Mouse (Mus musculus) kidney, adult 18-20 months (tissue): Measurements from ENCODE around the gene Rora.

Experiments used
- DNase-seq: peaks from one replicate; pipeline ENCODE4 v3.0.0; 2021

Rora gene

DNA sequence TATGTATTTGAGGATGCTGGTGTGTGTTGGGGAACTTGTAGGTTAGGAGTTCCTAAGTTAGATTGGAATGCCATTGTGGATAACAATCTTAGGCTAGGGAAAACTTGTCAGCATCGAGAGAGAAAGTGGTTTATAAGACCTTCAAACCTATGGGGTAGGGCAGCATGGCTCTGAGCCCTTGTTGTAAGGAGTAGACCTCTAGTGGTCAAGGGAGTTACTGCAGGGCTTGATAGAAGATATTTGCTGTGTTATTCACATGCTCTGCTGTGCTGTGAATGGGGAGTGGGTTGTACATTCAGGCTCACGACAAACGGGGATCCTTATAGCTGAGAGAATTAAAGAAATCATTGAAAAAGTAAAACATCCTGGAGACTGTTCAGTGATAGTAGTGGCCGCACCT lies 35.8 kb downstream of the Rora start:
- DNase-seq, result peak; percentile 21

DNA sequence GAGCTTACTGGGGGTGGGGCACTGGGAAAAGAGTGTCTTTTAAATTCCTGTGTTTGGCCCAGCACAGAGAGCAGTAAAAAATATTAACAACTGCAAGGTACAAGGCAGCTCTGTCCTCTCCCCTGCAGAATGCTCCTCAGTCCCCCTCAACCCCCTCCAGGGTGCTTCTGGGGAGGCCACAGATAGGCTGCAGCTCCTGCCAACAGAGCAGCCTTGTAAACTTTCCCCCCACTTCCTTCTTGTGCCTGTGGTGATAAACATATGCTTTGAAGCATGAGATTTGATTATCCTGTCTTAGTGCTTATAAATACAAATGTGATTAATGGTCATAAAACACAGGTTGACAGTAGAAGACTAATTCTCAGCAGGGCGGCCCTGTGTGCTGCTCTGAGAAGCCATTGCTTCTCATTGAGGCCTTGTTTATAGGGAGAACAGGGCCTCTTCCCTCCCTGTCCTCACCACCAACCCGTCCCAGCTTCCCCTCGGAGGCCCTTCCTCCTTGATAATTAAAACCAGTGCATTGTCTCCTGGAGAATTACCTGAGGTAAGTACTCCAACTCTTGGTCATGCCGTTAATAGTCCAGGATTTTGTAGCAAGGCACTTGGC lies 41.4 kb downstream of the Rora start:
- DNase-seq, result no peak

DNA sequence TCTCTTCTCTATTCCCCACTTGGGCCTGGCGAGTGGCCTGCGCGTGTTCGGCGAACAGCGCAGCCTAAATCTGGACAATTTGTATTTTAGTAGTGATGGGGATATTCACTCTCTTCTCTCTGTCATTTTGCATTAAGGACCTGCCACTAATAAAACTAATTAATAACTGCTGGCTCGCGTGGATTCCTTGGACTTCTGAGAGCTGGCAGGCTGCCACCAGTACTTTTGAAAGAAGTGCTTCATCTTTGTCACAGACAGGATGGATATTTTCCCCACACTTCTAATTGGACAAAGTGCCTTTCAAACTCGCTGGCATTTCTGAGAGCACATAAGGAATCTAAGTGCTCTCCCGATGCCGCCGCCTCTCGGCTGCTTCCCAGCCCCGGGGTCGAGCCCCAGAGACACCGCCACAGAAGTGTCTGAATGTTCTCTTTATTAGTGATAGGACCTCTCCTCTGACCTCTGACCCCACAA lies 41.9 kb downstream of the Rora start:
- peak; percentile 23 for DNase-seq

DNA sequence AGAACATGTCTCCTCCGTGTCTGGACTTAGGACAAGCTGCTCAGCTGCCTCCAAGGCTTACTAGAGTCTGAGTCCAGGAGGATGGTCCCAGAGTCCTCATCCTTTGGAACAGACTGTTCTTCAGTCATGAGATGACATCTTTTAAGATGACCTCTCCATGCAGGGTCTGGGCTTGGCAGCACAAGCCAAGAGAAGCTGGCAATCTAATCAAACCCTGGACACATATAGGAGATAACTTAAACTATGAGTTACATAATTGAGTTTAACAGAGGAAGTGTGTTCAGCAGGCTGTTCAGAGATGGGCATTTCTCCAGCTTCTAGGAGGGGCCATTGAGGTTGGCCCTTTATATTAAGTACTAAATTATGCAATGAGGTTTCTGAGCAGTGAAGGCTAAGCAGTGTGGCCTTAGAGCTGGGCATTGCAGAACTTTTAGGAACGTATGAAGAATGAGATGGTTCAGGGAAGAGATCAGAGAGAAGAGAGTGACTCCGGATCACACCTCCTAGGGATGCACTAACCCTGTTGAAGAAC lies 42.9 kb downstream of the Rora start:
- no peak for DNase-seq

DNA sequence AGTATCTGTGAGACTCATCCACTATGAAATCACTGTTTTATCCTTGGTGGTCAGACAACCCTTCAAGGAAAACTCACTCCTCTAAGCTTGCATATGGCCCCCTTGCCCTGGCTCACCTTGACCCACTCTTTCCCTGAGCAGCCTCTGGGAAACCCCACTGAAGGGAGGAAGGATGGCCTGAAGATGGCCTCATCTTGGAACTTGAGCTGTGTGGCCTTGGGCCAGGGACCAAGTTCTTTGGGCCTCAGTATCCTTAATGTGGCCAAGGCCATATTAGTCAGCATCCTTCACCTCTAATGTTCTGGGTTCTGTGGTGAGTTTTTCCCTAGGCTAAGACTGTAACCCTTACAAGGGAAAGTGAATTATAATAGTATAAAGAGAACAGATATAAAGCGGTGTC lies 45.8 kb downstream of the Rora start:
- no peak for DNase-seq

DNA sequence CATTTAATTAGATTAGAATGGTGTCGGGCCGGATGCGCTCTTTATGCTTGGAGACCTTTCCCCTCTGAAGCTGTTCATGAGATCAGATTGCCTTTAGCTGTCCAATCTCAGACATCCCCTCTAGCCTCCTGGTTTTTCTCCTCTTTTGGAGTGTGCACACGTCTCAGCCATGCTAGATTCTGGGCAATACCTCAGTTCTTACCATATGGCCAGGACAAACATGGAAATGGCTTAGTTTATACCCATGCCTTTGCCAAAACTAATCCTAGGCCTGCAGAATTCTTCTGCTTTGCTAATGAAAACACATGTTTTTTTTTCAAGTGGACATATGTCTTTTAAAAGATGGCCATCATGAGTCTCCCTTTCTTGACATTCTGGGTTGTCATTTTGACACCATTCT lies 46.3 kb downstream of the Rora start:
- DNase-seq, result no peak

DNA sequence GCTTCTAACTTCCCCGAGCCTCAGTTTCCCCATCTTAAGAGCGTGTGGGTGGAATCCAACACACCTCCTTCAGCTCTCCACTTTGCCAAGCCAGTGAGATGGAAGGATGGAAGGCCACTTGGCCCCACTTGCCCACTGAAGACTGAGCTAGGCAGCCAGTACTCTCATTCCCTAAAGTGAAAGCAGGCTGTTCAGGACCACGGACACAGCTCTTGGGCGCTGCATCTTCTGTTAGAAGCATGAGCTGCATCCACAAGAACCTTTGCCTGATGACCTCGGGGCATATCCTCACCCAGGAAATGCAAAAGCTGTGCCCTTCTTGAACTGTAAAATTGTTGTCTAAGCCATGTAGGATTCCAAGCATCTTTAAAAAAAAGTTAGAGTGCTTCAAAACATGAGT lies 54.0 kb downstream of the Rora start:
- no peak for DNase-seq

DNA sequence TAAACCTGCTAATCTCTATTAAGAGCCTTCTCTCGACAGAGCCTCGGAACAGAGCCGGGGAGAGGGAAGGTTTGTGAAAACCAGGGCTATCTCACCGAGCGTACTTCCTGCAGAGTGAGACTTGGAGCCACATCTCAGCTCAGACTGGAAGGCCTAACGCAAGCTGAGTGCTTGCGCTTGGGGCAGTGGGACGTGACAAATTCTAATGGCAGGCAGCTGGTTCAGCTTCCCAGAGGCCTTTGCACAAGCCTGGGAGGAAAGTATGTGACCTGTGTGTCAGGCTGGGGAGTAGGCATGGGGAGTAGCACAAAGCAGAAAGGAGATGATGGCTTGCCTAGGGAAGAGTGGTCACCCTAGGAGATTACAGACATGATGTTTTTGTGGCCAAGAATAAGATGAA lies 55.6 kb downstream of the Rora start:
- DNase-seq, result peak; percentile 5

DNA sequence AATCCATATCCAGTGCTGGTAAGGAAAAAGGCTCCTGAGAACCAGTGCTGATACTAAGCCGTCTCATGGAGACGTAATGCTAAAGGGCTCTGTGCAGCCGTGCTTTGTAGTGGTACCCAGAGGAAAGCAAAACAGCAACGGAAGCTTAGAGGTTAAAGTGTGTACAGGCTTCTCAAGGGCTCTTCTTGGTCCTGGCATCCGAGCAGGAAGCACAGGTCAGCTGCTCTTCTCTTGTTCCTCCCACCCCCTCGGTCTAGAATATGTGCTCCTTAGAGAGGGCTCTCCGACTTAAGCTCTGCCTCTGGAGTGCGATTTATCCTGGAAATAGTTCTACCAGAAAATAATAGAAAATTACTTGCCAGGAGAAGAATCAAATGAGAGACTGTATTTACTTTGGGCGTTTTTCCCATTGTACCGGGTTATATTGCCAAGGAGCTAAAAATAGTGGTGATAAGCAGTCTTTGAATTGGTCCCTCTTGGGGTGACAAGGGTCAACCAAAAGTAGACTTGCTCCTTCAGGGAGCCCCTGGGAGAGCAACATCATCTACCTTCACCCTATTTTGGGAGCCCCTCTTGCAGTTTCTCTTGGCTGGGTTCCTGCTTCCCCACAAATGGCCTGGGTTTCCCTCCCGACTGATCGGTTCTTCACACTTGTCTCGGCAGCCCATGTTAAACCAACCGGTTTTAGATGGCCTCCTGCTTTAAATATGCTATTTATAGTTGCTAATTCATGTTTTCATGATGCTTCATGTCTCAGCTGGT lies 57.5 kb downstream of the Rora start:
- no peak for DNase-seq

DNA sequence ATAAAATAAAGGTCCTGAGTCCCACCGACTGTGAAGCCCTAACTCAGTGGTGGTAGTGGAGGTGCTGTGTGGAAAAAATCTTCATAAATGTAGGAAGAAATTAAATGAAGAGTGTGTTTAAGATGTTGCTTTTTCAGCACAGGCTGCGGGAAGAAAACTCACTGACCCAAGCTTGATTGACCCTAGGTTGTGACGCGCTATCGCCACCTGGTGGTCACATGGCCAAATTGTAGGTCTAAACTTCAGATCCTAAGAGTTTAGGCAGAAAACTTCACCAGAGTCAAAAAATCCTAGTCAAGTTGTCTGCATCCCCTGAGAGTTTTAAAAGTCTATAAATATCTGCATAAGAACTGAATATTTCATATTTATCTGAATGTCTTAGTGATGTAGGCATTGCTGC lies 63.4 kb downstream of the Rora start:
- DNase-seq, result peak; percentile 53

DNA sequence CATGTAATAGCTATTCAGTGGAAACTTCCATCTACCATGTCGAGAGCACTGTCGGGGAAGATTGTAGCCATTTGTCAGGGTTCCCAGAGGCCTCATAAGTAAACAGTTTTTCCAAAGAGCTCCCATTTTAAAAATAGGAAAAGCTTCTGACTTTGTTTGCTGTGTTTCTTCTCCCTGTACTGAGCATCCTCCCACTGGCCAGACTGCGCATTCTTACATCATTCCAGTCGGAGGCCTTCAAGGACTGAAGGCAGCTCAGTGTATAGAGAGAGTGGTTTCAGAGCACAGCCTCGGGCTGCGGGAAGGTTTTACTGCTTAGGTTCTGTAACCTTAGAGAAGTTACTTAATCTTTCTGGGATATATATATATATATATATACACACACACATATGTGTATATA lies 64.8 kb downstream of the Rora start:
- no peak for DNase-seq

DNA sequence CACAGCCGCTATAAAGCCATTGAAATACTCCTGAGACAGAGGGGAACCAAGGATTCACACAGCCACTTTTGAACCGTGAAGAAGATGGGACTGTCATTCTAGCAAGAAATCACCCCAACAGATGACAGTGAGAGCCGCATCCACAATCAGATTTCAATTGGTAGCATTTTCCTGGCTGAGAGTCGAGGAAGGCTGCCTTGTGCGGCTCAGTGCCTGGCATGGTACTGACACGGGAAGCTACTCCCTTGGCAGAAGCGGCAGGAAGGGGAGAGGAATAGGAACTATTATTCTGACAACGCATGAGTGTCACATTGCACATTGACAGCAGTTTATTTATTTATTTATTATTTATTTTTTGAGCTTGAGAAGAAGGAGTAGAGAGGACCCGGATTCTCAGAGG lies 65.7 kb downstream of the Rora start:
- DNase-seq, result no peak

DNA sequence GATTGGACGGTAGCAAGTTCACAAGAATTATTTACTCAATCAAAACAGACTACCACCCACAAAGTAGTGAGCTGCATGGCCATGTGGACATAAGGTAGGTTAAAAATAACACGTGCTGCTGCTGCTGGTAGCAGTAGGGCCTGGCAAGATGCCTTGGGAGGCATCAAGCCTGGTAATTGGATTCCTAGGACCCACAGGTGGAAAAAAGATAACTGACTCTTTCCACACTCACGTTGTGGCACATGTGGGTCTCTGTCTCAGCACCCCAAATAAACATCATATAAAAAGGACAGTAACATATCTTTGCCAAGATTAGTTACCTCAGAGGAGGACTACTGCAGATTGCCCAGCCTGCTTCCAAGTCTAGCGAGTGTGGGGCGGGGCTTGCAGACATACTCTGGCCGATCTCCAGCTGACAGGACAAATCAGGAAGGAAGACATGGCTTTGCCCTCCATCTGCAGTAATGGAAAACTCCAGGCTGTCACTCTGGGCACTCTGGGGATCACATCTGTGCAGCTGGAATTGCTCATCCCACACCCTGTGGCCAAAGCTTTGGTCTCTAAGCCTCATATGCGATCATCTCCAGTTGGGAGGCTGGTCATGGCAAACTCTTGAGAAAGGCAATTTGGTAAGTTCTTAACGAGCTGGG lies 71.2 kb downstream of the Rora start:
- DNase-seq, result peak; percentile 9

DNA sequence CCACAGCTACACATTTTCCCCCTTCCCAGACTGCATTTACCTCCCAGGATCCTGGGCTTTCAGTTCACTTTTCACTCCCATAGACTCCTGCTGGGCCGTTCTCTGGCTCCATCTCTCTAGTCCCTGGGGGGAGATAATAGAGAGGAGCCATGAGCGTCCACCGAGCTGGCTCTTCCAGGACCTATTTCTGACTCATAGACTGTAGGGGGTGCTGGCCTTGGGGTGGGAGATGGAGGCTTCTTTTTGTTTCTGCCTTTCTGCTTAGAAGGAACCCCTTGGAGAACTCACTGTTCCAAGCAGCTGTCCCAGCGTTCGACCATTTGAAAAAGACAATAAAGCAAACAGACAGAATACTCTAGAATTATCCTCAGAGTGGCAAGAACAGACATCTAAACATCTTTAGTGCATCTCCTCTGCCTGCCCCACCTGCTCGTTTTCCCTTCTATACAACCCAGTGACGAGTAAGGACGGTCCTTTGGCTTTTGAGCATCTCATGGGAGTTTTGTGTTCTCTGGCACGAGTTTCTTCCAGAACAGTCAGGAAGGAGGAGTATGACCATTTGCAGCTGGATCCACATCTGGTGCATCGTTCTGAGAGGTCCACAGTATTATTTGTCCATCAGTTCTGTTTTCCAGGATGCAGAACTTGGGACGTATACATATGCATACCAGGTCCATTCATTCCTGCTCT lies 73.7 kb downstream of the Rora start:
- DNase-seq, result no peak

DNA sequence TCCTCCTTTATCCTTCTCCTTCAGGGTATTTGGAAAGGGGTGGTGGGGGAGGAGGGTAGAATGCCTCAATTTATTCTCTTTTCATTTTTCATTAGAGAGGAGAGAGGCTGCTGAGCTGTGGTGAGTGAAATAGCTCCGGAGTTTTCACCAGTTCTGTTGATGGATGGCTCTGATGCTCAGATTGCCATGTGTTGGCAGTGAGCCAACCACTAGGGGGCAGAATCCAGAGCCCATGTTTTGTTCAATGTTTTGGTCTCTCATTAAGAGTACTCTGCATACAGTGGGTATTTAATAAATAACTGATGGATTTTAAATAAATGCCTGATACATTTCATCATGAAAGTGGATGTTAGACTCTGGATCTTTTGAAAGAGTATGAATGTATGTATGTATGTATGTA lies 77.9 kb downstream of the Rora start:
- no peak for DNase-seq

DNA sequence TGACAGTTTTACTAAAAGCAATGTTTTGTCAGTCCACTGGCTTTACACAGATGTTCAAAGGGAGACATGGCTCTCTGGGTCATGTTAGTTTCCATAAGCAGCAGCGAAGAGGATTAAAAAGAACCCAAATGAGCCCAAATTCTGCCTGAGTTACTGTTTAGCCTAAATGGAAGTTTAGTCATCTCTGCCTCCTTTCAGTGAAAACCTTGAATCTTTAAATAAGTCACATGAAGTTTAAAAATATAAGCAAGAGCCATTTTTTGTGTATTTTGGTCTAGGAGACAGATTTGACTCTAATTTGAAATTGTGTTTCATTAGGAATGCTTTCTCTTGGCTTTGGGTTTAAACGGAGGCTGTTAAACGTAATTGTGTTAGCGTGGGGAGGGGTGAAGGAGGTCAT lies 79.3 kb downstream of the Rora start:
- no peak for DNase-seq

DNA sequence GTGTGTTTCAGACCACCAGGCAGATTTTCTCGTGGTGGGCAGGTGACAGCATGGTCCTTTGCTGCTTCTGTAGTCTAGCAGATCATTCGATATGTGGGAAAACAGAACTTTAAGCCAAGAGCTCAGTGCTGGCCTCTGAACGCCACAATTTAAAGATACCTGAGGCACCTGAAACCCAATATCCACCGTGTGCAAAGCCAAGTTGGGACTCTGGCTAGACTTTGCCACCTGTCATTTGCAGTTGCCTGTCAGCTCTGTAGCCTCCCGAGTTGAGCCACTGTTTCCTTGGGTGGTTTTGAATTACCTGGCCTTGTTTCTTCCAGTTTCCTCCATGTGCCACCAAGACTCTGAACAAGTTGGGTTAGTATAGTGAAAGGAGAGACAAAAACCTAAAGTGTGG lies 82.3 kb downstream of the Rora start:
- no peak for DNase-seq

DNA sequence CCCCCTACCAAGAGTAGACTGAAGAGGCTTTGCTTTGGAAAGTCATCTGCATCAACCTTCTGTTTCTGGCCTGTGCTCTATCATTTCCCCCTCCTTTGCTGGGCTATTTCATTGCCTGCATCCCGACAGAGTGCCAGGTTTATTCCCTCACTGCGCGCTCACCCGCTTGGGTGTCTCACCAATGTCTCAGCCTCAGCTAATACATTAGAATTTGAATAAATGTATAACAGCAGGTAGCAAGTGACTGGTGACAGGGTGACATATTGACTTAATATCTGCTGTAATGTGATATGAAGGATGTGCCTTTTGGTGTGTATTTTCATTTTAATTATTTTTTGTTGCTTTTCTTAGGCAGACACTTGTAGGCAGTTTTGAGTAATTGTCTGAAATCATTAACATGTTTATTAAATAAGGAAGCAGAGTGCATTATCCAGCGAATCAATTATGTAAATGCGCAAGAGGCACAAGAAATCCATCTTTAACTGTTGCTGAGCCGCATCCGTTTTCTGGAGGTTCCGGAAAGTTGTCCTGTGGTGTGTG lies 83.7 kb downstream of the Rora start:
- no peak for DNase-seq

DNA sequence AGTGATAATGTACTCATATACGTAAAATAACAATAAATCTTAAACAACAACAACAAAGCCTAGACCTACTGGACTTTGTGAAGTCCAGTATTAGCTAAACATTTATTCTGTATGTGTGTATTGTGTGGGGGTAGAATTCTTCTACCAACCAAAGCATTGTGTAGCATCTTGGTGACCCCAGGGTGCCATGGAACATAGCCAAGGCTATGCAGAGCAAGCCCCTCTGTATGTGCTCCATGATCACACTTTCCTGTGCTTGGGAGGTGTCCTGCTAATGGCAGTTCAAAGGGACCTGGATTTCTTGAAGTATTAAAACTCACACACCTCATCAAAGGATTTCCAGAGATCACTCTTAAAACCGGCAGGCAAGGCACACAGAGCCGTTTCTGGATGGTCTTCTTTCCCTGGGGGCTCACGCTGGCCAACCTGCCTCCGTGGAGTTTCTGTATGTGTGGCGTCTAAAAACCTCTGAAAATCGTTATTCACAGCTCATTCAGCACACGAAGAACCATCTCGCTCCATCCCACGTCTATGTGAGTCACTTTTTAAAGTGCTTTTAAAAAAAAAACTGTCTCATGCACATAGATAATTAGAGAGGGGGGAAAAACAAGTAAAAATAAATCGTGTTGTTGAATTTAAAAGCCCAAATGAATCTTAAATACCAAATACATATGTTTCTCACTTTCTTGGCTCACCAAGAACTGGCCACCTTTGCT lies 92.5 kb downstream of the Rora start:
- DNase-seq, result no peak

DNA sequence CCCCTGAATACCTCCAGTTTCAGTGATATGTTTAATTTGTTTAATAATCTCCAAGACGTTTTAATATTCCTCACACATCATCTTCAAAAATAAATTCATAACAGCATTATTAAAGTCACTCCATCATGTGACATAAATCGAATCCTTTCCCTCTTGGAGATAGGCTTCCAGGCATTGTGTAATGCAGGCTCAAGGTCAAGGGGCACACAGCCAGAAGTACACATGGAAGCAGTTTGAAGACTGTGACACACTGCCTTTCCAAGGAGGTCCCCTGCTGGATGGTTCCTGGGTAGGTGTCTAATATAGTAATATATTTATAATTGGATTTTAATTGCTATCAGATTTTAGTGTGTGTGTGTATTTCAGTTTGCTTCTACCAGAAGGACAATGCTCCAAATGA lies 103.4 kb downstream of the Rora start:
- no peak for DNase-seq

DNA sequence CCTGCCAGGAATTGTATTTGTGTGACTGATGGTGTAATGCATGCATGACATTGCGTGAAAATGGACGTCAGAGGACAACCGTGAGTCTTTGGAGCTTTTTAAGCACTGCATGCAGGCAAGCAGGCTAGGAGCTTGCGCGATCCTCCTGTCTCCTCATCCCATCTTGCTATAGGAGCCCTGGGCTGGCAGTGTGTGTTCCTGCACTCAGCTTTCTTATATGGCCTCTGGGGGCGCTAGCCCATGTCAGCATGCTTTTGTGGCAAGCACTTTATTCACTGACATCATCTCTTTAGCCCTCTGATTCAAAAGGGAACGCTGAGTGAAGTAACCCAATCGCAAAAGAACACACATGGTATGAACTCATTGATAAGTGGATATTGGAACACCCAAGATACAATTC lies 105.7 kb downstream of the Rora start:
- DNase-seq, result no peak

DNA sequence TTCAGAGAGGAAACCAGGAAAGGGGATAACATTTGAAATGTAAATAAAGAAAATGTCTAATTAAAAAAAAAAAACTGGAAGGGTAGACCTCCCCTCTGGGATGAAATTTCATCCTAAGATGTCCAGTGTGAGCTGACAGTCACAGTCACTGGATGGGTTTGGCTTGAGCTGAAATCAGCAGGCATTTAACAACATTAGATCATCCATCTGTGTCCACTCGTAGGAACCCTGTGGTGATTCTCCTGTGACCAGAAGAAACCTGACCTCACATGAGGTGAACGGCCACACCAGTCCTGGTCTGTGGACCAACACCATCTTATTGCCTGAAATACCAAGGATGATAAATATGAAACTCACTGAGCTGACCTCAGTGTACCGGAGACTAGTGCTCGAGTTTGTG lies 106.7 kb downstream of the Rora start:
- DNase-seq, result no peak

DNA sequence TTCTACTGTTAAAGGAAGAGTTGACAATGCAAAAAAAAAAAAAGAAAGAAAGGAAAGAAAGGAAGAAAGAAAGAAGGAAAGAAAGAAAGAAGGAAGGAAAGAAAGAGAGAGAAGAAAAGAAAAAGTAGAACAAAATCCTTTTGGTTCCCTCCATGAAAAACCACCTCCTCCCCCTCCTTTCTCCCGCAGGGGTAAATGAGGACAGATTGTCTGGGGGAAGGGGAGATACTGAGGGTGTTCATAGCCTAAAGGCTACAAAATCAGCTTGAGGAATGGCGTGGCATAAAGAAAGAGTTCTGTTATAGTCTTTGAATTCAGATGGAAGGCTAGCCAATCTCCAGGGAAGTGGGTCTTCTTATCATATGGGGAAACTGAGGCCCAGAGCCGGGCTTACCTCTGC lies 107.3 kb downstream of the Rora start:
- DNase-seq, result no peak
